Mouse (Mus musculus): ENCODE measurements around the gene Dgkd.

Gene Dgkd

GRCm38 (mm10) chr1:87890960-87891359 lies 37.9 kb downstream of the Dgkd start:
- no peak for DNase-seq

- DNase-seq: no peak
Observed at GRCm38 (mm10) chr1:87891634-87892033, 38.5 kb downstream of the Dgkd start.

GRCm38 (mm10) chr1:87892499-87892898 lies 39.4 kb downstream of the Dgkd start:
- no peak for DNase-seq

GRCm38 (mm10) chr1:87893414-87893813 lies 40.3 kb downstream of the Dgkd start:
- no peak for DNase-seq

- DNase-seq: no peak
Observed at GRCm38 (mm10) chr1:87896921-87897320, 43.8 kb downstream of the Dgkd start.

- DNase-seq: no peak
Observed at GRCm38 (mm10) chr1:87899701-87900100, 46.6 kb downstream of the Dgkd start.

GRCm38 (mm10) chr1:87900979-87901378 lies 47.9 kb downstream of the Dgkd start:
- DNase-seq: no peak

- no peak for DNase-seq
Observed at GRCm38 (mm10) chr1:87902186-87902585, 49.1 kb downstream of the Dgkd start.

- DNase-seq: no peak
Observed at GRCm38 (mm10) chr1:87906361-87906956, 53.4 kb downstream of the Dgkd start.

GRCm38 (mm10) chr1:87908006-87908405 lies 54.9 kb downstream of the Dgkd start:
- no peak for DNase-seq

GRCm38 (mm10) chr1:87908736-87909135 lies 55.6 kb downstream of the Dgkd start:
- no peak for DNase-seq

GRCm38 (mm10) chr1:87909565-87909964 lies 56.5 kb downstream of the Dgkd start:
- DNase-seq: no peak

- no peak for DNase-seq
Observed at GRCm38 (mm10) chr1:87910428-87910827, 57.3 kb downstream of the Dgkd start.

GRCm38 (mm10) chr1:87913356-87913755 lies 60.3 kb downstream of the Dgkd start:
- DNase-seq: no peak

GRCm38 (mm10) chr1:87917361-87917760 lies 64.3 kb downstream of the Dgkd start:
- DNase-seq: no peak

- no peak for DNase-seq
Observed at GRCm38 (mm10) chr1:87918061-87918460, 65.0 kb downstream of the Dgkd start.

- no peak for DNase-seq
Observed at GRCm38 (mm10) chr1:87920056-87920614, 67.0 kb downstream of the Dgkd start.

- DNase-seq: peak; percentile 44 to 55
Observed at GRCm38 (mm10) chr1:87922666-87923065, 69.6 kb downstream of the Dgkd start.

- DNase-seq: no peak
Observed at GRCm38 (mm10) chr1:87924888-87925287, 71.8 kb downstream of the Dgkd start.

GRCm38 (mm10) chr1:87929730-87930129 lies 76.6 kb downstream of the Dgkd start:
- DNase-seq: no peak

- peak; percentile 27 to 29 for DNase-seq
Observed at GRCm38 (mm10) chr1:87933051-87933450, 80.0 kb downstream of the Dgkd start.

GRCm38 (mm10) chr1:87935095-87935494 lies 82.0 kb downstream of the Dgkd start:
- DNase-seq: peak; percentile 38 to 44

- no peak for DNase-seq
Observed at GRCm38 (mm10) chr1:87935546-87935945, 82.5 kb downstream of the Dgkd start.

GRCm38 (mm10) chr1:87936075-87936474 lies 83.0 kb downstream of the Dgkd start:
- DNase-seq: no peak

GRCm38 (mm10) chr1:87936516-87936915 lies 83.4 kb downstream of the Dgkd start:
- DNase-seq: no peak

Measured in B cell, adult 2 months (primary cell).